Mouse (Mus musculus) kidney, postnatal 25 days (tissue): ENCODE measurements at regions not wholly inside any gene's neighbourhood (a gene's known extent, or its start where the extent isn't known, plus 50 kb on each side); places are given as distances from the start of the nearest gene placed in this dataset.
"Not testable (repeated sequence)": the region's sequence is repeated elsewhere in the genome, so short reads cannot be mapped to it uniquely, and the experiment has no call there.

Source experiments
- DNase-seq, 2 experiments: peaks; one replicate each; pipeline ENCODE4 v3.0.0; 2021; ENCODE audit warnings: mixed read lengths in 2 of 2

- not testable (repeated sequence) for DNase-seq
These were observed 753.1 kb downstream of the Gm10330 start for GRCm38 (mm10) chr12:23026976-23027375.

DNA sequence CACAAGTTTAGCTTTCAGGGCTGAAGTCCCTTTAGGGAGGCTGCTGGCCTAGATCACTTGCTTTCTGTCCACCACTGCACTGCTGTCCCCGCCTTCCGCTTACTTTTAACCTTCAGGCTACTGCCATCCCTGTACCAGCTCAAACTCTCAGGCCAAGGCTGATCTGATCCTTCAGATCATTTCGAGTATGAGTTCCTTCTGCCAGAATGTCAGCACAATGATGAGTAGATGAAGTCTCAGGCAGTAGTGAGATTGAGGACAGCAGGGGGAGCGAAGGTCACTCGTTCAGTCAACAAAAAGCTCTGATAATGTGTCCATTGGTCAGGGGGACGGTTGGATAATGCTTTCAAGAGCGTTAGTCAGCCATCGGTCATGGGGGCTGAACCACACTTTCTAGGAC is 756.5 kb downstream of the Gm10330 start:
- peak in 1 of 2 experiments; percentile 16 for DNase-seq

- peak in 1 of 2 experiments; percentile 21 for DNase-seq
These were observed 769.9 kb downstream of the Gm10330 start for GRCm38 (mm10) chr12:23010199-23010598.

GRCm38 (mm10) chr12:23009662-23010061 is 770.4 kb downstream of the Gm10330 start:
- DNase-seq, result not testable (repeated sequence)
